Mouse (Mus musculus): ENCODE data around the gene Gm5935.
"Not testable (repeated sequence)": the region's sequence is repeated elsewhere in the genome, so short reads cannot be mapped to it uniquely, and the experiment has no call there.

The Gm5935 gene

GRCm38 (mm10) chrX:24775064-24775463, at the start of gene Gm5935:
Gene Gm5935, minus strand, starts transcription at chrX:24775164.
- not testable (repeated sequence) for DNase-seq (ENCODE audit: low read depth, low spot score)
